Mouse (Mus musculus) layer of hippocampus, adult 9-10 months (tissue): ENCODE results near the gene Zscan5b.
"Not testable (repeated sequence)": the region's sequence is repeated elsewhere in the genome, so short reads cannot be mapped to it uniquely, and the experiment has no call there.

Experiments used
- DNase-seq: peaks from one replicate; pipeline ENCODE4 v3.0.0; 2022; ENCODE audit warnings: low spot score

The Zscan5b gene

GRCm38 (mm10) chr7:6244361-6245292 is 22.5 kb downstream of the Zscan5b start:
- no peak for DNase-seq

- no peak for DNase-seq
Observed at GRCm38 (mm10) chr7:6252410-6252809, 30.3 kb downstream of the Zscan5b start, which contains the start of gene Epp13. Epp13 (plus strand) TSS chr7:6252710.

GRCm38 (mm10) chr7:6254451-6254850 is 32.4 kb downstream of the Zscan5b start:
- DNase-seq, result no peak

- DNase-seq, result no peak
Observed at GRCm38 (mm10) chr7:6257386-6257785, 35.3 kb downstream of the Zscan5b start.

- DNase-seq, result no peak
Observed at GRCm38 (mm10) chr7:6258232-6259220, 36.4 kb downstream of the Zscan5b start.

- DNase-seq, result not testable (repeated sequence)
Observed at GRCm38 (mm10) chr7:6260004-6260403, 37.9 kb downstream of the Zscan5b start.

- no peak for DNase-seq
Observed at GRCm38 (mm10) chr7:6262120-6262519, 40.0 kb downstream of the Zscan5b start.

- DNase-seq, result no peak
Observed at GRCm38 (mm10) chr7:6262984-6263383, 40.9 kb downstream of the Zscan5b start.

- DNase-seq, result no peak
Observed at GRCm38 (mm10) chr7:6265695-6266094, 43.6 kb downstream of the Zscan5b start.

GRCm38 (mm10) chr7:6277906-6278305 is 55.8 kb downstream of the Zscan5b start:
- DNase-seq, result no peak

- DNase-seq, result peak; percentile 86
Observed at GRCm38 (mm10) chr7:6282749-6283148, 60.7 kb downstream of the Zscan5b start.

GRCm38 (mm10) chr7:6283451-6284075 is 61.5 kb downstream of the Zscan5b start:
- peak; percentile 75 for DNase-seq

- DNase-seq, result no peak
Observed at GRCm38 (mm10) chr7:6284442-6285012, 62.4 kb downstream of the Zscan5b start.

GRCm38 (mm10) chr7:6285366-6285765 is 63.3 kb downstream of the Zscan5b start:
- no peak for DNase-seq

- DNase-seq, result peak; percentile 86
Observed at GRCm38 (mm10) chr7:6285842-6286705, 64.0 kb downstream of the Zscan5b start, which contains the start of gene Zfp667. Zfp667 (plus strand) TSS chr7:6286579.

GRCm38 (mm10) chr7:6286921-6287531 is 64.9 kb downstream of the Zscan5b start:
- DNase-seq, result no peak
